Mouse (Mus musculus): ENCODE results near the gene Cib4. TPM values are rescaled to one million over a fixed set of nuclear protein-coding genes. Genes with fewer than 3 reads are reported as not detected.

The Cib4 gene
- polyA plus RNA-seq, 1 experiment: not detected

DNA sequence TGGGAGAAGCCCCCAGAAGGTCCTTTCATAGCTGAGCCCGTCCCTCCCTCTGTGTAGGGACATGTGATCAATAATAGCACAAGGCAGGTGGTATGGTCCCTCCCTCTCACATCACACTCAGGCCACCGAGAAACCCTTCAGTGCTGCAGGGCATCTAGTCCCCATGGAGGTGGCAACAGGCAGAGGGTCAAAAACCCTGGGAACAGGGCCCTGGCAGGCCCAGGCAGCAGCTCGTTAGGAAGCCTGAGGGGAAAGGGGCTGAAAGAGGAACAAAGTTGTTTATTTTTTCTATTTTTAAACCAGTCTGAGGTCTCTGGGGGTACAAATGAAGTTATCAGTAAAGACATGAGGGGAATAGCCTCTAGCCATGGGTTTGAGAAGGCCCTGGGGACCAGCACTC is 21.4 kb downstream of the Cib4 start:
- no peak overlapping the region for H3K4me3 ChIP-seq (replicated peaks; ENCODE audit: insufficient read depth, low read depth, low read length)

DNA sequence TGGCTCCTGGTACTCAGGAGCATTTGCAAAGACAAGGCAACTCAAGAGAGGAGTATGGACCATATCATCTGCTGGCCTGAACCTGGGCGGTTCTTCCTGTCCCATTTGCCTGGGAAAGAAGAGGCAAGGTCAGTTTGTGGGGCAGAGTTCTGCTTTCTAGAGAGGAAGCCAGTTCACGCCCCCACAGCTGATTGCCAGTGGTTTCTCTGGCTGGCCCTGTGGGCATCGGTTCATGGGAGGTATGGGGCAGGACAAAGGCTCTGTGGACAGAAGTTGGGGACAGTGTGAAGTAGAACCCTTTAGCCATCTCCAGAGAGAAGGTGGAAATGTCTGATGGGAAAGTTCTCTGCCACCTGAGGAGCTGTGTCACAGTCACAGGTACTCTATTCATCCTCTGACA is 22.5 kb downstream of the Cib4 start:
- H3K27ac ChIP-seq (ENCODE audit: insufficient read depth, low read length): no peak overlapping the region
- no peaks in the 10 kb centered on the region for H3K27me3 ChIP-seq (ENCODE audit: control insufficient read depth, insufficient read depth, low read length)
- H3K4me1 ChIP-seq (ENCODE audit: control insufficient read depth, insufficient read depth, low read length): peaks cover 7% of the 10 kb centered on the region
- WGBS: 93% methylated on average over 3 of the region's 3 CpGs
- TF ChIP-seq CTCF (IDR thresholded peaks at IDR 0.05; ENCODE audit: borderline replicate concordance, insufficient read depth, low read depth, low read length) (no peak), POLR2A (IDR thresholded peaks at IDR 0.05; ENCODE audit: borderline replicate concordance, insufficient read depth, low read length) (no peak)
- H3K4me3 ChIP-seq (replicated peaks; ENCODE audit: insufficient read depth, low read depth, low read length): no peak overlapping the region
- no peak for DNase-seq

More for the DNA sequence above, 21.4 kb downstream of the Cib4 start:
- Histone ChIP-seq H3K27me3 (ENCODE audit: control insufficient read depth, insufficient read depth, low read length) (no peaks in the 10 kb centered on the region), H3K27ac (ENCODE audit: insufficient read depth, low read length) (no peak overlapping the region), H3K4me1 (ENCODE audit: control insufficient read depth, insufficient read depth, low read length) (peaks cover 7% of the 10 kb centered on the region)
- no peak for DNase-seq
- no peak for TF ChIP-seq POLR2A (IDR thresholded peaks at IDR 0.05; ENCODE audit: borderline replicate concordance, insufficient read depth, low read length)
- TF ChIP-seq CTCF (IDR thresholded peaks at IDR 0.05; ENCODE audit: borderline replicate concordance, insufficient read depth, low read depth, low read length): no peak
- WGBS: 82% methylated on average over 3 of the region's 3 CpGs

GRCm38 (mm10) chr5:30522406-30522805 is 23.2 kb downstream of the Cib4 start:
- DNase-seq: no peak
- Histone ChIP-seq H3K27me3 (ENCODE audit: control insufficient read depth, insufficient read depth, low read length) (no peaks in the 10 kb centered on the region), H3K27ac (ENCODE audit: insufficient read depth, low read length) (no peak overlapping the region), H3K4me1 (ENCODE audit: control insufficient read depth, insufficient read depth, low read length) (peaks cover 7% of the 10 kb centered on the region), H3K4me3 (replicated peaks; ENCODE audit: insufficient read depth, low read depth, low read length) (no peak overlapping the region)
- 94% methylated on average over 8 of the region's 8 CpGs for WGBS
- TF ChIP-seq CTCF (IDR thresholded peaks at IDR 0.05; ENCODE audit: borderline replicate concordance, insufficient read depth, low read depth, low read length): no peak
- TF ChIP-seq POLR2A (IDR thresholded peaks at IDR 0.05; ENCODE audit: borderline replicate concordance, insufficient read depth, low read length): no peak

- no peak for DNase-seq
- 82% methylated on average over 10 of the region's 10 CpGs for WGBS
- H3K27ac ChIP-seq (ENCODE audit: insufficient read depth, low read length): no peak overlapping the region
- H3K4me3 ChIP-seq (replicated peaks; ENCODE audit: insufficient read depth, low read depth, low read length): no peak overlapping the region
- no peak for TF ChIP-seq CTCF (IDR thresholded peaks at IDR 0.05; ENCODE audit: borderline replicate concordance, insufficient read depth, low read depth, low read length)
- no peak for TF ChIP-seq POLR2A (IDR thresholded peaks at IDR 0.05; ENCODE audit: borderline replicate concordance, insufficient read depth, low read length)
- H3K4me1 ChIP-seq (ENCODE audit: control insufficient read depth, insufficient read depth, low read length): peaks cover 7% of the 10 kb centered on the region
- H3K27me3 ChIP-seq (ENCODE audit: control insufficient read depth, insufficient read depth, low read length): no peaks in the 10 kb centered on the region
These were observed 25.4 kb downstream of the Cib4 start for GRCm38 (mm10) chr5:30520214-30520732.

DNA sequence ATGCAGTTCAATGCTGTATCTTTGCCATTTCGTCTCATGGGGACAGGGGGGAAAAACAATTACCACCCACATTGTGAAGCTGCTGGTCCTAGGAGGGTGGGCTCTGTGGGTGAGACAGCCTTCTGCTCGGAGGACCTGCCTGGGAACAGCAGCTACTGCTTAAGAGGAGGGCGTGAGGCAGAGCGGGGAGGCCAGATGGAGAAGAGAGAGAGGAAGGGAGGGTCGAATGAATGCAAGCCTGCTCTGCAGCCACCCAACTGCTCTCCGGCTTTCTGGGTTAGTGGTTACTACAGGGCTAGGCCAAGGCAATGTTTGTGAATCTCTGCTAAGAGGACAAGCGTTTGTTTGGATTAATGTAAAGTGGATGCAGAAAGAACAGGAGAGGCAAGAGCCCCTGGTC is 26.1 kb downstream of the Cib4 start:
- H3K27ac ChIP-seq (ENCODE audit: insufficient read depth, low read length): no peak overlapping the region
- no peak for DNase-seq

DNA sequence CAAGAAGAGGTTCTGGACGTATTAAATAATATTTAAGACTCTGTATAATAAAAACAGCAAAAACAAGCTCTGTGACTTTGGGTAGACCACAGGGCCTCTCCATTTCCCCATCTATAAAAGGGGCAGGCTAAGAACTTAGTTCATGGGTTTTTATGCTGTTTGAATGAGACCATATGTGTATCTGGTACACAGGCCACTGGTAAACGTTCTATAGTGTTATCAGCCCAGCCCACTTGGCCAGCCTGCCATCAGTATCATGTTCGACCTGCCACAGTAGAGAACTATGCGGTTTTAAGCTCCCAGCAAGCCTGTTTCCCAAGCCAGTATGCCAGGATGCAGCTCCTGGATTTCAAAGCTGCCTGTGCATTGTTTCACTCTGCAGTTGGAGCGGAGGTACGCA is 27.1 kb downstream of the Cib4 start:
- 90% methylated on average over 6 of the region's 6 CpGs for WGBS
- peaks cover 7% of the 10 kb centered on the region for H3K4me1 ChIP-seq (ENCODE audit: control insufficient read depth, insufficient read depth, low read length)
- no peak for TF ChIP-seq POLR2A (IDR thresholded peaks at IDR 0.05; ENCODE audit: borderline replicate concordance, insufficient read depth, low read length)
- no peak for TF ChIP-seq CTCF (IDR thresholded peaks at IDR 0.05; ENCODE audit: borderline replicate concordance, insufficient read depth, low read depth, low read length)

More for the DNA sequence above, 26.1 kb downstream of the Cib4 start:
- no peaks in the 10 kb centered on the region for H3K27me3 ChIP-seq (ENCODE audit: control insufficient read depth, insufficient read depth, low read length)
- H3K4me3 ChIP-seq (replicated peaks; ENCODE audit: insufficient read depth, low read depth, low read length): no peak overlapping the region
- H3K4me1 ChIP-seq (ENCODE audit: control insufficient read depth, insufficient read depth, low read length): peaks cover 7% of the 10 kb centered on the region
- TF ChIP-seq POLR2A (IDR thresholded peaks at IDR 0.05; ENCODE audit: borderline replicate concordance, insufficient read depth, low read length) (no peak), CTCF (IDR thresholded peaks at IDR 0.05; ENCODE audit: borderline replicate concordance, insufficient read depth, low read depth, low read length) (no peak)
- 53% methylated on average over 7 of the region's 7 CpGs for WGBS

DNA sequence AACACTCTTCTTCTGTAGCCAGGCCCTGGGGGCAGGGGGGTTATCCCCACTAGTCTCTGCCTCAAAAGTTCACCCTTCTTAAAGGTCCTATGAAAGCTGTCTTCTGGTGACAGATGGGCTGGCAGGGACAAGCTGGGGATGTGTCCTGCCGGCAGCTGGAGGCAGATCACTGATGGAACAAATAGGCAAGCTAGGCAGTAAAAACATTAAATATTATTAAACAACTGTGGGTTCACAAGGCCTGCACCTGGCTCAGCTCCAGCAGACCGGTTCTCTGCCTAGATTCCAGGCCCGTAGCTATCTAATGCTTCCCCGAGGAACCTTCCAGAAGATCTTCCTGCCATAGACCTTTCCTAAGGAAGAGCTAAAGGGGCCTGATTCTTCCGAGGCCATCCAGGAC is 27.5 kb downstream of the Cib4 start:
- H3K4me1 ChIP-seq (ENCODE audit: control insufficient read depth, insufficient read depth, low read length): peaks cover 7% of the 10 kb centered on the region
- TF ChIP-seq CTCF (IDR thresholded peaks at IDR 0.05; ENCODE audit: borderline replicate concordance, insufficient read depth, low read depth, low read length) (no peak), POLR2A (IDR thresholded peaks at IDR 0.05; ENCODE audit: borderline replicate concordance, insufficient read depth, low read length) (no peak)
- H3K27ac ChIP-seq (ENCODE audit: insufficient read depth, low read length): no peak overlapping the region
- 78% methylated on average over 5 of the region's 5 CpGs for WGBS
- DNase-seq: no peak
- H3K4me3 ChIP-seq (replicated peaks; ENCODE audit: insufficient read depth, low read depth, low read length): no peak overlapping the region
- H3K27me3 ChIP-seq (ENCODE audit: control insufficient read depth, insufficient read depth, low read length): no peaks in the 10 kb centered on the region

More for the DNA sequence above, 27.1 kb downstream of the Cib4 start:
- Histone ChIP-seq H3K4me3 (replicated peaks; ENCODE audit: insufficient read depth, low read depth, low read length) (no peak overlapping the region), H3K27ac (ENCODE audit: insufficient read depth, low read length) (no peak overlapping the region), H3K27me3 (ENCODE audit: control insufficient read depth, insufficient read depth, low read length) (no peaks in the 10 kb centered on the region)
- no peak for DNase-seq

DNA sequence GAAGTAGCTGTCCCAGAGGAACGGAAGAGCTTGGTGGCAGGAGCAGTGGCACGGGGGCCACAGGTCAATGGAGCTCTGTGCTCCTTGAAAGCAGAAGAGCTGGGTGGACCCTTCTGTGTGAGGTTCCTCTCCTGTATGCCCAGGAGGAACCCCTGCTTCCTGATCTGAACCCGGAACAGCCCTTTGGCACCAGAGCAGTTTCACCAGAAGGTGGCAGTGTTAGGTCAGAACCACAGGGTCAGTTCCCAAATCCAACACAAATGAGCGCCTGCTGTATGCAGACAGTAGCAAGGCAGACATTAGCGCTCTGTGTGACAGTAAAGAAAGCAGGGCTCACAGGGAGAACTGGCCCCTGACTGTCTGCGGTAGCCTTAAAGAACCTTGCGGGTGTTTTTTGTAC is 29.3 kb downstream of the Cib4 start:
- Histone ChIP-seq H3K27me3 (ENCODE audit: control insufficient read depth, insufficient read depth, low read length) (no peaks in the 10 kb centered on the region), H3K27ac (ENCODE audit: insufficient read depth, low read length) (no peak overlapping the region), H3K4me1 (ENCODE audit: control insufficient read depth, insufficient read depth, low read length) (0 out of 2 replicates have a peak, but pooled peaks cover 2% of the 10 kb centered on the region), H3K4me3 (replicated peaks; ENCODE audit: insufficient read depth, low read depth, low read length) (no peak overlapping the region)
- DNase-seq: peak; percentile 71 to 79
- 54% methylated on average over 7 of the region's 7 CpGs for WGBS
- TF ChIP-seq CTCF (IDR thresholded peaks at IDR 0.05; ENCODE audit: borderline replicate concordance, insufficient read depth, low read depth, low read length) (peak; percentile 96), POLR2A (IDR thresholded peaks at IDR 0.05; ENCODE audit: borderline replicate concordance, insufficient read depth, low read length) (no peak)
